Mouse (Mus musculus): ENCODE measurements at regions not wholly inside any gene's neighbourhood (a gene's known extent, or its start where the extent isn't known, plus 50 kb on each side); places are given as distances from the start of the nearest gene placed in this dataset.

DNA sequence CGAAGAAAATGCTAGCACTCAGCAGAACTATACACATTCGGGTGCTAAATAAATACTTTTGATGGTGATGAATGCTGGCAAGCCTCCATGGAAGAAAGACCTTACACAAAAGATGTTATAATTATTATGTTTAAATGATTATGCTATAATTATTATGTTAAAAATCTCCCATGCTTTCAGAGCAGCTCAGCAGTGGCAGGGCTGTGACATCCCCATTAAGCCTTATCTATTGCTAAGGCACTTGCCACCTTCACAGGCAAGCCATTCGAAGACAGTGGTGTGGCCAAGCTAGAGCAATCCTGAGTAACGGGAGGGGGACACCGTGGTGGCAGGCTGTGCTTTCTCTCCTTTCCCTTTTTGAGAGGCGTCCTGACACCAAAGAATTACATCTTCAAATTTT is 869.9 kb downstream of the Tmem182 start:
- Histone ChIP-seq H3K27ac (replicated peaks) (no peak overlapping the region), H3K4me1 (replicated peaks; ENCODE audit: control insufficient read depth, insufficient read depth) (no peaks in the 10 kb centered on the region), H3K4me2 (replicated peaks; ENCODE audit: low read depth) (no peak overlapping the region)

DNA sequence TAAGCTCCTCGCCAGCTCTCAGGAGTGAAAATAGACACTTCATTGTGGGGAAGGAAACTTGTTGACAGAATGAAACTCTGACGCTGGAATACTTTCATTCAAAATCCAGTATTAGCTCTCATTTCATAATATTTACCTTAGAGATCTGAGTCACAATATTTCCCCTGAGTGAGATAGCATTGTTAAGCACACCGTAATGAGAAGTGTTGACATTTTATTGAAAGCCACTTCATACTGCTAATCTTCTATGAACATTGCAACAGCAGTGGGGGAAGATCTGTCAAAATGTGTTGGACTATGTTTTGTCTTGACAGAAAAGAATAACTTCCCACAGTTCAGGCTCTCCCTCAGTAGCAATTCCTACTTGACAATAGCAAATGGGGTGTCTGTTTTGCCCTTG is 900.3 kb downstream of the Tmem182 start:
- Histone ChIP-seq H3K4me3 (ENCODE audit: low read depth, low read length) (no peak overlapping the region), H3K9me3 (ENCODE audit: control insufficient read depth, low read length) (no peaks in the 10 kb centered on the region), H3K27ac (replicated peaks) (no peak overlapping the region), H3K27me3 (ENCODE audit: control insufficient read depth, insufficient read depth, low read length) (no peaks in the 10 kb centered on the region), H3K36me3 (ENCODE audit: control insufficient read depth, insufficient read depth, low read length) (no peaks in the 10 kb centered on the region), H3K4me1 (replicated peaks; ENCODE audit: control insufficient read depth, insufficient read depth) (no peaks in the 10 kb centered on the region), H3K9ac (ENCODE audit: low read length) (no peak overlapping the region), H3K4me2 (replicated peaks; ENCODE audit: low read depth) (no peak overlapping the region)
- DNase-seq (ENCODE audit: low spot score) (no peak), ATAC-seq (ENCODE audit: low FRiP score, low TSS enrichment) (peak; percentile 42; the same call in 1 of the 2 replicates)
- WGBS, result 25% methylated on average over 3 of the region's 3 CpGs
- TF ChIP-seq CTCF (IDR thresholded peaks at IDR 0.05; ENCODE audit: low read depth) (no peak), EP300 (optimal IDR thresholded peaks at IDR 0.05) (no peak)

More for the DNA sequence above, 869.9 kb downstream of the Tmem182 start:
- no peak for ATAC-seq (ENCODE audit: low FRiP score, low TSS enrichment)
- TF ChIP-seq CTCF (IDR thresholded peaks at IDR 0.05; ENCODE audit: low read depth), result no peak
- no peak for TF ChIP-seq EP300 (optimal IDR thresholded peaks at IDR 0.05)
- WGBS, result 41% methylated on average over 6 of the region's 6 CpGs
- Histone ChIP-seq H3K36me3 (ENCODE audit: control insufficient read depth, insufficient read depth, low read length) (no peaks in the 10 kb centered on the region), H3K27me3 (ENCODE audit: control insufficient read depth, insufficient read depth, low read length) (no peaks in the 10 kb centered on the region), H3K4me3 (ENCODE audit: low read depth, low read length) (no peak overlapping the region), H3K9ac (ENCODE audit: low read length) (no peak overlapping the region), H3K9me3 (ENCODE audit: control insufficient read depth, low read length) (no peaks in the 10 kb centered on the region)
- no peak for DNase-seq (ENCODE audit: low spot score)

DNA sequence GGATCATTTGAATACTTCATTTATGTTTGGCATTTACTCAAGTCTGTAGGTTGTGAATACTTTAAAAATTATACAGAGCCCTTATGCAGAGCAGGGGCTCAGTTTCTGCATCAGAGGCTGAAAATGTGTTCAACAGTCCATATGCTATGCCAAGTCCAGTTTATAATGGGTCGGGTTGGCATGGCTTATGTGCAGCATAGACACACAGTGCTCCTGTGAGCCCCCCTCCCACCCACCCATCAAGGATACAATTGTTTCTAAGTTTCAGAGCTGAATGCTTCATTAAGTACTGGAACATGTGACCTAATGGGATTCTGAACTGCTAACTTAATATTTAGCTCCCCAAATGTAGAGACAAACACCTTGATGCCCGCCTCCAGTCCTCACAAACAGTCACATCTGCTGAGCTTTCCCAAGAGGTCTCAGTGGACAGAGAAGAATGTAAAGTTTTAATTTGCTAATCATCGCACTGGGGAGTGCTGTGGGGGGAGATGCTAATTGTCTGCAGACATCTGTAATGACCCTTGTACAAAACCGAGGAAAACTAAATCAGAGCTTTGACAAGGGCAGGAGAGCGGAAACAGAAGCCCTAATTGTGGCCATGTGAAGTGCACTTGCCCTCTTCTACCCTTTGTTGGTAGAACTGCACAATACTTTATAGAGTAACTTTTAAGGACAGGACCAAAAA is 937.4 kb downstream of the Tmem182 start:
- ATAC-seq (ENCODE audit: low FRiP score, low TSS enrichment), result no peak
- 77% methylated on average over 5 of the region's 5 CpGs for WGBS

DNA sequence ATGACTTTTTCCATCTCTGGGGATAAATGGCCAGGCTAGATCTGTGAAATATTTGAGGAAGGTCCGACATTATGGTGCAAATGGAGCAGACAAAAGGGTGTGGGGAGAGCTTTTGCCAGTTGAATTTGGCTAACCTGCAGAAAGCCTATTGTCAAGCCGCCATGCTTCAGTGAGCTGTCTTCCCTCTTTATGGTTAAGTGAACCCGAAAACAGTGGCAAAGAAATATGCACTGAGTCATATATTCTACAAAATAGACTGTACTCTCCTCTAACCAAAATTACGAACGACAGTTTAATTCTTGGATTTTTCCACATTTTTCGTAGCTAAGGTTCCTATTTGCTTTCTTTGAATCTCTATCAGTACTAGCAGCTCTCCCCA is 937.9 kb downstream of the Tmem182 start:
- H3K4me3 ChIP-seq (ENCODE audit: low read depth, low read length), result no peak overlapping the region
- TF ChIP-seq EP300 (optimal IDR thresholded peaks at IDR 0.05) (no peak), CTCF (IDR thresholded peaks at IDR 0.05; ENCODE audit: low read depth) (no peak)
- WGBS, result 77% methylated on average over 6 of the region's 6 CpGs

More for the DNA sequence above, 937.4 kb downstream of the Tmem182 start:
- H3K9ac ChIP-seq (ENCODE audit: low read length), result no peak overlapping the region
- no peak overlapping the region for H3K4me2 ChIP-seq (replicated peaks; ENCODE audit: low read depth)
- no peaks in the 10 kb centered on the region for H3K9me3 ChIP-seq (ENCODE audit: control insufficient read depth, low read length)
- no peaks in the 10 kb centered on the region for H3K4me1 ChIP-seq (replicated peaks; ENCODE audit: control insufficient read depth, insufficient read depth)
- no peak overlapping the region for H3K27ac ChIP-seq (replicated peaks)
- H3K4me3 ChIP-seq (ENCODE audit: low read depth, low read length), result no peak overlapping the region
- TF ChIP-seq CTCF (IDR thresholded peaks at IDR 0.05; ENCODE audit: low read depth) (no peak), EP300 (optimal IDR thresholded peaks at IDR 0.05) (no peak)
- H3K27me3 ChIP-seq (ENCODE audit: control insufficient read depth, insufficient read depth, low read length), result no peaks in the 10 kb centered on the region
- H3K36me3 ChIP-seq (ENCODE audit: control insufficient read depth, insufficient read depth, low read length), result no peaks in the 10 kb centered on the region
- DNase-seq (ENCODE audit: low spot score), result no peak

DNA sequence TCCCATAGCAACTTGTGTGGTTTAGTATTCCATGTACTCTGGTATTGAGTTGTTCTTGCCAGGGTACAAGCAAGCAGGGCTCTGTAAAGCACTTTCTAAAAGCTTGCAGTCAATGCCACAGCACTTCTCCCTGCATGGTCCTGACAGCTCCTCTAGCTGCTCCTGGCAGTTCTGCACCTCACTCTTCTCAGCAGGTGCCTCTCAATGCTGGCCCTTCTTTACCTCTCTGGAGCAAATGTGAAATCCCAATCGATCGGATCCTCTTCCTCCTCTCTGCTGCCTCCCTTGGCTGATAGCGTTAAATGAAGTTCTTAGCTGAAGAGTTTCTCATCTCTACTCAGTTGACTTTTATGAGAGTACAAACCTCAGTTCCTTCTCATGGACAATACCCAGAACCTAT is 939.1 kb downstream of the Tmem182 start:
- no peak overlapping the region for H3K9ac ChIP-seq (ENCODE audit: low read length)
- H3K36me3 ChIP-seq (ENCODE audit: control insufficient read depth, insufficient read depth, low read length), result no peaks in the 10 kb centered on the region
- DNase-seq (ENCODE audit: low spot score), result no peak
- ATAC-seq (ENCODE audit: low FRiP score, low TSS enrichment), result no peak
- TF ChIP-seq CTCF (IDR thresholded peaks at IDR 0.05; ENCODE audit: low read depth) (no peak), EP300 (optimal IDR thresholded peaks at IDR 0.05) (no peak)
- no peaks in the 10 kb centered on the region for H3K27me3 ChIP-seq (ENCODE audit: control insufficient read depth, insufficient read depth, low read length)
- H3K4me2 ChIP-seq (replicated peaks; ENCODE audit: low read depth), result no peak overlapping the region
- no peaks in the 10 kb centered on the region for H3K9me3 ChIP-seq (ENCODE audit: control insufficient read depth, low read length)
- no peak overlapping the region for H3K4me3 ChIP-seq (ENCODE audit: low read depth, low read length)
- no peaks in the 10 kb centered on the region for H3K4me1 ChIP-seq (replicated peaks; ENCODE audit: control insufficient read depth, insufficient read depth)
- WGBS, result 68% methylated on average over 3 of the region's 3 CpGs
- H3K27ac ChIP-seq (replicated peaks), result no peak overlapping the region

More for the DNA sequence above, 937.9 kb downstream of the Tmem182 start:
- Histone ChIP-seq H3K4me2 (replicated peaks; ENCODE audit: low read depth) (no peak overlapping the region), H3K9me3 (ENCODE audit: control insufficient read depth, low read length) (no peaks in the 10 kb centered on the region), H3K9ac (ENCODE audit: low read length) (no peak overlapping the region), H3K4me1 (replicated peaks; ENCODE audit: control insufficient read depth, insufficient read depth) (no peaks in the 10 kb centered on the region), H3K27me3 (ENCODE audit: control insufficient read depth, insufficient read depth, low read length) (no peaks in the 10 kb centered on the region), H3K27ac (replicated peaks) (no peak overlapping the region), H3K36me3 (ENCODE audit: control insufficient read depth, insufficient read depth, low read length) (no peaks in the 10 kb centered on the region)
- DNase-seq (ENCODE audit: low spot score), result no peak
- no peak for ATAC-seq (ENCODE audit: low FRiP score, low TSS enrichment)

DNA sequence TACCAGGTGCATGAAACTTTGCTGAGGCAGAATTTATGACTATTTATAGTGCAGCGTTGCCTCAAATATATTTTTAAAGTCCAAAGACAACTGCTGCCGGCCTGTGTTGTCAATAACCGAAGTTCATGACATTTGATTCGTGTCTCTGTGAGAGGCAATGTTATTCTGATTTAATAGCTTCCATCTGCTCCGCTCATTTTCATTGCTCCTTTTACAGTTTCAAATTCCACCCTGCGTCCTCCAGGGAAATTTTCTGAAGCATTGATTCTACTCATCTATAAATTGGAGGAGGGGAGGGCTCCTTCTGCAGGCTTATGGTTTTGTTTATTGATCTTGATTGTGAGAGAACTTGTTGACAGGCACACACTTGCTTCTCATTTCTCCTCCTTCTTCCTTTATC is 936.2 kb upstream of the Pou3f3 start:
- Histone ChIP-seq H3K4me1 (replicated peaks; ENCODE audit: control insufficient read depth, insufficient read depth) (no peaks in the 10 kb centered on the region), H3K9ac (ENCODE audit: low read length) (no peak overlapping the region), H3K4me2 (replicated peaks; ENCODE audit: low read depth) (no peak overlapping the region), H3K36me3 (ENCODE audit: control insufficient read depth, insufficient read depth, low read length) (no peaks in the 10 kb centered on the region), H3K4me3 (ENCODE audit: low read depth, low read length) (no peak overlapping the region), H3K27ac (replicated peaks) (no peak overlapping the region), H3K9me3 (ENCODE audit: control insufficient read depth, low read length) (no peaks in the 10 kb centered on the region), H3K27me3 (ENCODE audit: control insufficient read depth, insufficient read depth, low read length) (no peaks in the 10 kb centered on the region)
- WGBS, result 81% methylated on average over 6 of the region's 6 CpGs
- TF ChIP-seq CTCF (IDR thresholded peaks at IDR 0.05; ENCODE audit: low read depth) (no peak), EP300 (optimal IDR thresholded peaks at IDR 0.05) (no peak)
- no peak for ATAC-seq (ENCODE audit: low FRiP score, low TSS enrichment)
- DNase-seq (ENCODE audit: low spot score), result no peak
